Mouse (Mus musculus) E14TG2a.4 (cell line): Measurements from ENCODE around the gene Por.

Source experiments
- CTCF ChIP-seq: conservative IDR thresholded peaks from 2 replicates; pipeline ENCODE4 v1.5.1; 2014; ENCODE audit warnings: low read length
- POU5F1 ChIP-seq: IDR thresholded peaks from 2 replicates; pipeline ENCODE4 v1.6.1; 2014; ENCODE audit warnings: low read length, borderline replicate concordance

- TF ChIP-seq CTCF = no peak
- no peak for TF ChIP-seq POU5F1
Observed at GRCm38 (mm10) chr5:135738266-135738665, 68.4 kb downstream of the Por start.
